Mouse (Mus musculus) adrenal gland (tissue): Measurements from ENCODE around the gene Creb5.

ENCODE experiments used
- intact Hi-C: fragments of 180-260 bp; cut with DNase I; formaldehyde crosslinking; loops from one replicate; pipeline ENCODE4 v1.15.1; 2025

Creb5 gene

DNA sequence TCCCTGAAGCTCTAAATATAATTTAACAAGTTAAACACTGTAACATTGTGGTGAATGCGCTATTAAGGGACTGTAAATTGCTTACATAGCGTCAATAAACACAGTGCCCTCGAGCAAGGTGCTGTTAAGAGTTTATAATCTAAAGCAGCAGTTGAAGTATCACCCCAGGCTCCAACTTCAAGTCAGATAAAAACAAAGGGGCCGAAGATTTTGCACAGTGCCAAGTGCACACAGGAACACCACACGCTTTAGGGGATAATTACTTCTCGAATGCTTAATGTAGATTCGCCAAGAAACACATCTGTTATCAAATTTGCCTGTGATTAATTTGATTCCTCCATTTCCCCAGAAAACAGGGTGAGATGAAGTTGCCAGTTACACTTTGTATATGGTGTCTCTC lies 142.3 kb downstream of the Creb5 start:
- intact Hi-C loops = no loop called here

GRCm38 (mm10) chr6:53429891-53430290 lies 142.8 kb downstream of the Creb5 start:
- intact Hi-C loops = no loop called here

DNA sequence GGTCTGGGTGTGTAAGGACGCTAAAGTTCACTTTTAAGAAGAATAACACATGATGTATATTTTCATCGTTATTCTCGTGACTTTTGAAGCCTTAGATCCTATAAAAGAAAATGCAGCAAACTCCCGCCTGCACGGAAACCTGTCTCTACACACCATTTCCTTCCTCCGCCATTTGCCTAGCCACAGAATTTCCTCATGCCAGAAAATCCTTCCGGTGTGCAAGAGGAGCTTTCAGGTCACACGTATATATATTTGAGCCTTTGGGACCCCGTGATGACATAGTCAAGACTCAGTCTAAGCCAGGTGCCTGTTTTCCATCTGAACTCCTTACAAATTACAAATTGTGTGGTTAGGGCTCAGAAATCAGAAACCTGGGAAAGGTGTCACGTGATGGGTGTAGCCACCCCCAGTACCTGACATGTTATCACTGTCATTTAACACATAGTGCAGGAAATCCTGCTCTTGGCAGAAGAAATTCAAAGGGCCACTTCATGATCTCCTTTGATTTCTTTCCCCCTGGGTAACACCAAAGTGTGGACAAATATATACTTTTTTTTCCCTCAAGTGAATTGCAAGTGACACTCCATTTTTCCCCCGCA lies 158.9 kb downstream of the Creb5 start:
- intact Hi-C loops = no loop called here

DNA sequence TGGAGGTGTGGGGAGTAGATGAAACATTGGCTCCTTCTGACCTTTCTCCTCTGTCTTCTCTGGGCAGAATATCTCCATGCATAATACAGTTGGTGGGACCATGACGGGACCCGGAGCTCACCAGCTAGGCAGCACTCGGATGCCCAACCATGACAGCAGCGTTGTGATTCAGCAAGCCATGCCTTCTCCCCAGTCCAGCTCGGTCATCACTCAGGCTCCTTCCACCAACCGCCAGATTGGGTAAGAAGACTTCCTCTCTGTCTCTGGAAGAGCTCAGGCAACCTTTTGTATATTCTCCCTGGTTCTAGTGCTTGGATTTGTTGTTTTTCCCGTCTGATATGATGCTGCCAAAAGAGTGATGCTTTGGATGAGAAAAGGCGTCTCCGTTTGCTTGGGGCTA lies 160.4 kb downstream of the Creb5 start:
- intact Hi-C loops = no loop called here

DNA sequence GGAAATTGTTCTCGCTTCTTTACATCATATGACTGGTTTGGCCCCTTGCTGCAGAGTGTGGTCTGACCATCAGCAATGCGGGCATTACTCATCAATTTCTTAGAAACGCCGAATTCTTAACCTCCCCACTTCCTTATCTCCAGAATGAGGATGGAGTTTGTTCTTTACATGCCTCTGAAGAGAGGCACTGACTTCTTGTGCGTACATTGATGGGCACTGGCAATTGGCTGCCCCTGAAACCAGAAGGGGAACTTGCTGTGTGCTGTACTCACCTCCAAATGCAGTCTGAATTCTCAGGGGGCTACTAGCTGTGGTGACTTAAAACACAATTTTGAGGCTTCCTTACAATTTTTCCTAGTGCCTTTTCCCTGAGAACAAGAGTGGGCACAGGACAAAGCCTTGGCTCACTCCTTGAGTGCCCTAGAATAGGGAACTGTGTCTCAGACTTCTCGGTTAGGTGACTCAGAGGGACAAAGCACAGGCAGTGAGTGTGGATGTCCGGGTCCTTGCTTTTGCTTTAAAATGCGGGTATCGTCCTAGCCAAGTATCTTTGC lies 161.3 kb downstream of the Creb5 start:
- intact Hi-C loops = no loop called here

DNA sequence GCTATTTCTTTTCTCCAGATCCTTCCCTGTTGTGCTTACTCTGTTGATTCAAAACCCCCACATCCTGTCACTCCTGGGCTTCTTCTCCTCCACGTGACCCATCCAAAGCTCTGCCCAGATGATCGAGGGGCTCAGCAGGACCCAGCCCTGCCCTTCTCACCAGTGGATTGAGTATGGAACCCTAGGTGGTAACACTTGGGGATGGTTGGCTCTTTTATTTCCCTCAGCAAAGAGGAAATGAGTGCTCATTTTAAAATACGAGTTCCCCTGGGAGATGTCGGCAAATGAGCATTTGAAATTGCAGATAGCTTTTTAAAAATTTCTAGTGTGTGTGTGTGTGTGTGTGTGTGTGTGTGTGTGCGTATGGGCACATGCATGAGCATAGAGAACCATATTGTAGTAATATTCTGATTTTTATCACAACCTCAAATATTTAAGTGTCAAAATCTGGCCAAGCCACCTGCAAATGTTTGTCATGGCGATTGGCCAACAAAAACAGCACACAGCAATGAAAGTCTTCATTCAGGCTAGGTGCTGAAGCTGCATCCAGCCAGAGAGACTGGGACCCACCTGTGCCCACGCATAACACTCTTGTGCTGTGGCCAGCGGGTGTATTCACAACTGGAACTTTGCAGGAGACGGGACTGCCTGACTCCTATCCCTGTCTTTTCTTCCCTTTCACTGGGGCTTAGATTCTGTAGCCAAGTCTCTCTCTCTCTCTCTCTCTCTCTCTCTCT lies 162.5 kb downstream of the Creb5 start:
- intact Hi-C loops = no loop called here

DNA sequence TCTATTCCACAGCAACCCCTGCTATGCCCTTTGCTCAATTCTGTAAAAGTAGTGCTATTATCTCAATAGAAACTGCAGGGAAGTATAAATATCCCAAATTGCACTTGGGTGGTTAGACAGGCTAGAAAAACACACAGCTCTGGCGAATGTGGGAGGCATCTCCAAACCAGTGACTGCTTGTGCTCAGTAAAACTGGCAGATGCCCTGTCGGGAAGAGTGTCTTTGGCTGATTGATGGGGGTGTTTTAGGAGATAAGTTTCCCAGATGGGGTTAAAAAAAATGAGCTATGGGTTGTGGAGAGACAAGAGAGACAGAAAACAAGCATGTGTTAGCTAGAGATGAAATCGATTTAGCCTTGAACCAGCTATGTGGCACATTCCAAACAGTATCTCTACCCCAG lies 163.4 kb downstream of the Creb5 start:
- intact Hi-C loops = no loop called here

DNA sequence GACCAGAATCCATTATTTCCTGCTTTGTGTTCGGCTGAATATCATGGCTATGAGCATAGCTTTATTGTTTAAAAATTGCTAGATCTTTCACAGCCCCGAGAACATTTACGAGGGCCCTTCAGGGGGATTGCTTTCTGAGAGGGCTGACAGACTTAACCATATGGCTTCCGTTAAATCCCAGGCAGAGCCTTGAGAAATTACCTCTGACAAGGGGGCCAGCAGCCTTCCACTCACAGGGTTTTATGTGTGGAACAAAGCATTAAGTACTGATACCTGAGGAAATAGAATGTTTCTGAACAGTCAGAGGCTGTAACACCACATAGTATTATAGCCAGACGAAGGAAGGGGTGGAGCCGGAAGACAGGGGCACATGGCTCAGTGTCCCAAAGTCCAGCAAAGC lies 165.2 kb downstream of the Creb5 start:
- intact Hi-C loops = no loop called here

GRCm38 (mm10) chr6:53455442-53455841 lies 168.4 kb downstream of the Creb5 start:
- intact Hi-C loops = no loop called here

DNA sequence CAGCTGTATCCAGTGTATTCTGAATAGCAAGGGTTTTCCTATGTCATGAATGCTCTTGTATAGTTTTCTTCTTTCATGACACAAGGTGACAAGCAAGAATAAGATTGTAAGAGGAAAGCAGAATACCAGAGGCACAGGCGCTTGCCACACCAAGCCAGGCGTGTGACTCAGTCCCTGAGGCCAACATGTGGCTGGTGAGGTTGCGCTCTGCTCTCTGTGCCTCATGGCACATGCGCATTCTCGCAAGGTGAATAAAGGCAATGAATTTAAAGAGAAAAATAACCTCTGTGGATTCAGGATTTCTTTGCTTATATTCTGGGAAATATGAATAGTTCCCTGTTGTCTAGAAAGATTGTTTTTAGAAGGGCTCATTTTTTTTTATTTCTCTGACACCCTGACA lies 169.0 kb downstream of the Creb5 start:
- intact Hi-C loops = no loop called here

GRCm38 (mm10) chr6:53459995-53460747 lies 173.1 kb downstream of the Creb5 start:
- intact Hi-C loops = no loop called here

GRCm38 (mm10) chr6:53461056-53461455 lies 174.0 kb downstream of the Creb5 start:
- intact Hi-C loops = no loop called here

DNA sequence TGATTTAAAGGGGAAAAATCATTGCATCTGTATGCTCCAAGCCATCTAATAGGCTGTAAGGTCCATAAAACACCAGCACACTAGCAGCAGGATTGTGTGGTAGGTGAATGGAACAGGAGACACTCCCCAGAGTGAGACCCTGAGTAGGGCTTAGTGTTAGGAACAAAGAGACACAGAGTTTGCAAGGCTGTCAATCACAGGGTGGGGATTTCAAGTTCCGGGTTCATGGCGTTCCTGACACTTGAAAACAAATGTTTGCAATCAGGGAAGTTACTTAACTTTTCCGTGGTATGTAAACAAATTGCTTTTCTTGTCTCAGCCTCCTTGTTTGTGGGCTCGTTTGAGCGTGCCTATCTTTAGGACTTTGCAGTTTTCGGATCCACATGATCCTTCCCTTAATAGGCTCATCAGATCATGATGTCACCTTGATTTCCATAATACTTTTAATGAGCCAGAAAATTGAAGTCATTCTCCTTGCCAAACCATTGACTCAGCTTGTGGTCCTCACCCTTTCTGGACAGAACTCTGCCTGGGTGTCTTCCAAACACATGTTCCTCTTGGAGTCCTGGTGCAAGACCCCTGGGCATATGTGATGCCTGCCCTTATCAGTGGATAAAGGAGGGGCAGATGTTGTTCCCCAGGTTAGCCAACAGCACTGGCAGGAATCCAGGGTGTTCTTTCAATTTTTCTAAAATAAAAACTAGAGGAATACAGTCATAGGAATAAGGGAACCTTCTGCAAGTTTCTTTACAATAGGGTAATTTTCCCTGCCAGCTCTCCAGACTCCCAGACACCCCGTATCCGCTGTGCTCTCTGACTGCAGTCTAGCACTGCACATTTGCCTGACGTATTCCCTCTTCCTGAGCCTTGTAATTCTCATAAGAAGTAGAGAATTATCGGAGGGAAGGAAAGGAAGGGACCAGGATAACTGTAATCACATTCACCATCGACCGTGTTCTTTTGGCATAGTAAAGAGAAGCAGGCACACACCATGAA lies 175.0 kb downstream of the Creb5 start:
- intact Hi-C loops = no loop called here

GRCm38 (mm10) chr6:53462802-53463201 lies 175.7 kb downstream of the Creb5 start:
- intact Hi-C loops = no loop called here

DNA sequence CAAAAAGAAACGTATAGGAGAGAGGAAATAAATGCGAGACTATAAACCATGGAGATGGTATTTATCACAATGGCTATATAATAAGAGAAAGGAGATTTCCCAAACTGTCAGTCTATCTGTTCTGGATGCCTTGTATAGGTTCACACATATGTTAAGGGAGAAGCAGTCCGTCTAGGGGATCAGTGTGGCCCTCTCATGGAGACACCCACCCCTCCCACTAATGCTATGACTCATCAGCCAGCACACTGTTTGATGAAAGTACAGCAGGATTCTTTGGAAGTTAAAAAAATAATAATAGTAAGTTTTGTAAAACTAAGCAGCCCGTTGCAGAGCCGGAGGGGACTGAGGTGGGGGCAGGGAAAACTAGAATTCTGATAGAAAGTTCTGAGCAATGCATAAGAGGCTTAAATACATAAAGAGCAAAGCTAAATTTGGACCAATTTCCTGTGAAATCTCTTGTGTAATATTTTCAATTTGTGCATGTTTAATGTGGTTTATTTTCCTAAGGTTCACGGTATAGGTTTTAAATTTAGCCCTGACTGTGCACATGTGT lies 176.3 kb downstream of the Creb5 start:
- intact Hi-C loops = no loop called here

DNA sequence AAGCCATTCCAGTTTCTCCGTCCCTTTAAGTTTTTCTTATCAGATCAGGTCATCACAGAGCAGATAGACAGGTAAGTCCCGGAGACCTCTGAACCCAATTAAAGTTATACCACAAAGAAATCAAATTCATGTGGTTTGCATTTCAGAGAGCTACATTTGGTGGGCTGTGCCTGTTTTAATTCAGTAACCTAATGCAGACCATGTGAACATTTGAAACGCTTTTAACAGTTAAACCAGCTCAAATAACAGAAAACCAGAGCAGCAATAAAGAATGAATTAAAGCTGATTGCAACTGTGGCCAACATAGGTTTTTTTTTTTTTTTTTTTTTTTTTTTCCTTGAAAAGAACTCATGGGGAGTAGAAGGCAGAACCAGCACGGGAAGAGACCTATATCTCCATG lies 182.1 kb downstream of the Creb5 start:
- intact Hi-C loops = no loop called here

- intact Hi-C loops = no loop called here
Measured at GRCm38 (mm10) chr6:53469703-53470102, 182.6 kb downstream of the Creb5 start.

DNA sequence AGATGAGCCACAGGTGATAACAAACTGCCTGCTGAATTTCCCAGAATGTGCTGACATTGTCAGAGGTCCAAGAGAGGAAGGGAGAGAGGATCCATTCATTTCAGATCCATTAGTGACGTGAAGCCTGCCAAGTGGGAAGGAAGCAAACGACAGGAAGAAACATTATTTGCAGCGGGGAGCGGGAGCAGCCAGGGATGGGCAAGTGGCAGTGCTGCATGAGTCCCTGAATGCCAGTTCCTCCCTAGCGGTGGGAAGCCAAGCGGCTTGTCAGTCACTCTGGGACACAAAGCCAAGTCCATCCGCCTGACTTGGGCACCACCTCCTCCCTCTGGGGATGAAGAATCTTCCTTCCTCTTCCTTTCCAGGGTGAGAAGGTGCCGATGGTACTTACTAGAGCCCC lies 183.5 kb downstream of the Creb5 start:
- intact Hi-C loops = no loop called here

- intact Hi-C loops = no loop called here
Measured at GRCm38 (mm10) chr6:53470999-53471591, 184.0 kb downstream of the Creb5 start.

DNA sequence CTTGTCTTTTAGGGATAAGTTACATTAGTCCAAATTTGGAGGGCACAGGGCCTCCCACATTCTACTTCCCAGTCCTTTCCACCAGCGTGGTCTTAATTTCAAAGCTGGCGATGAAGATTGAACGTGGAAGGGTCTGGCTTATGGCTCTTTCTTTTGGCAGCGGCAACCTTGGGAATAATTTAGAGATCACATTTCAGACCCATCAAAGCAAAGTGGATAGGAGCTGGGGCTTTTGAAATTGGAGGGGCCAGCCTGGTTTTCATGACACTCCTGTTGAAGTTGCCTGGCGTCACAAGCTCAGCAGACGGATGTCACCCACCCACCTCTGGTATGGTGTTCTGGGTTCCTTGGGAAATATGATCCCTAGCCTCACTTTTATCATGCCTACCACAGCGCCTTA lies 185.7 kb downstream of the Creb5 start:
- intact Hi-C loops = no loop called here
